Mouse (Mus musculus) kidney, adult 2 months (tissue): ENCODE results near the gene Senp6. TPM values are rescaled to one million over a fixed set of nuclear protein-coding genes. Genes with fewer than 3 reads are reported as not detected.
"Not testable (repeated sequence)": the region's sequence is repeated elsewhere in the genome, so short reads cannot be mapped to it uniquely, and the experiment has no call there.

ENCODE experiments used
- DNase-seq: peaks from one replicate; pipeline ENCODE4 v3.0.0; 2021
- H3K27ac ChIP-seq: fragments of 200-500 bp; 2 replicates; pipeline ENCODE4 v1.5.1; 2012; ENCODE audit warnings: low read depth, low read length, control low read depth, inconsistent platforms; ENCODE audit not compliant: insufficient read depth
- H3K27me3 ChIP-seq: fragments of 200-500 bp; replicated peaks from 2 replicates; pipeline ENCODE4 v1.6.1; 2012; ENCODE audit warnings: mild to moderate bottlenecking, moderate library complexity, low read length, inconsistent platforms; ENCODE audit not compliant: control insufficient read depth, insufficient read depth
- H3K36me3 ChIP-seq: fragments of 200-500 bp; 2 replicates; pipeline ENCODE4 v1.6.1; 2012; ENCODE audit warnings: mild to moderate bottlenecking, moderate library complexity, low read length, inconsistent platforms; ENCODE audit not compliant: control insufficient read depth, insufficient read depth
- H3K4me1 ChIP-seq: fragments of 200-500 bp; 2 replicates; pipeline ENCODE4 v1.6.1; 2011; ENCODE audit warnings: low read length; ENCODE audit not compliant: control insufficient read depth, insufficient read depth
- H3K4me3 ChIP-seq: fragments of 200-500 bp; 2 replicates; pipeline ENCODE4 v1.5.1; 2011; ENCODE audit warnings: mild to moderate bottlenecking, low read depth, low read length, control low read depth; ENCODE audit not compliant: insufficient read depth
- CTCF ChIP-seq: fragments of 200-500 bp; conservative IDR thresholded peaks from 2 replicates; pipeline ENCODE4 v1.5.1; 2011; ENCODE audit warnings: low read depth, mild to moderate bottlenecking, control low read depth, low read length, moderate library complexity, mixed read lengths; ENCODE audit not compliant: insufficient read depth, insufficient read length
- POLR2A ChIP-seq: fragments of 200-500 bp; IDR thresholded peaks from one replicate; pipeline ENCODE4 v1.6.1; 2011; ENCODE audit warnings: low read depth, low read length, control low read depth
- whole genome bisulfite sequencing: fragments of 180-500 bp; shearing (Covaris S2); methylation state at CpG from one replicate; pipeline ENCODE4 v1.1.7; 2018; 5-methylcytosine and 5-hydroxymethylcytosine counted together
- polyA plus RNA-seq: library from polyadenylated mRNA; depleted of rRNA; stranded (reverse); fragments of >200 nt; gene quantifications from 2 replicates; pipeline ENCODE4 v1.2.3, GENCODE M21; 2012

The Senp6 gene
- polyA plus RNA-seq, 1 experiment, result 23.9 TPM

- WGBS, result 85% methylated on average over 13 of the region's 13 CpGs
- Histone ChIP-seq H3K27ac (no peak overlapping the region), H3K4me1 (no peaks in the 10 kb centered on the region), H3K4me3 (no peak overlapping the region), H3K27me3 (no peaks in the 10 kb centered on the region), H3K36me3 (no peaks in the 10 kb centered on the region)
- TF ChIP-seq CTCF (no peak), POLR2A (no peak)
- no peak for DNase-seq
These were observed 29.3 kb upstream of the Senp6 start for GRCm38 (mm10) chr9:80037262-80037996.

GRCm38 (mm10) chr9:80037997-80038383, 28.7 kb upstream of the Senp6 start:
- no peaks in the 10 kb centered on the region for H3K4me1 ChIP-seq
- H3K27me3 ChIP-seq, result no peaks in the 10 kb centered on the region
- H3K36me3 ChIP-seq, result no peaks in the 10 kb centered on the region
- H3K4me3 ChIP-seq, result no peak overlapping the region
- no peak for TF ChIP-seq CTCF
- no peak for TF ChIP-seq POLR2A
- no peak for DNase-seq
- no peak overlapping the region for H3K27ac ChIP-seq

GRCm38 (mm10) chr9:80039296-80039815, 27.3 kb upstream of the Senp6 start:
- no peaks in the 10 kb centered on the region for H3K27me3 ChIP-seq
- TF ChIP-seq CTCF (no peak), POLR2A (no peak)
- H3K4me1 ChIP-seq, result no peaks in the 10 kb centered on the region
- H3K36me3 ChIP-seq, result no peaks in the 10 kb centered on the region
- DNase-seq, result no peak
- WGBS, result 40% methylated on average over 2 of the region's 2 CpGs
- H3K27ac ChIP-seq, result no peak overlapping the region
- no peak overlapping the region for H3K4me3 ChIP-seq

GRCm38 (mm10) chr9:80044301-80044700, 22.4 kb upstream of the Senp6 start:
- not testable (repeated sequence) for DNase-seq, H3K27ac ChIP-seq, H3K4me1 ChIP-seq, H3K4me3 ChIP-seq, H3K36me3 ChIP-seq, H3K27me3 ChIP-seq
- WGBS, result 85% methylated on average over 4 of the region's 4 CpGs

- H3K4me1 ChIP-seq, H3K4me3 ChIP-seq, DNase-seq, H3K27ac ChIP-seq, H3K36me3 ChIP-seq, H3K27me3 ChIP-seq: not testable (repeated sequence)
- 58% methylated on average over 5 of the region's 5 CpGs for WGBS
These were observed 17.4 kb upstream of the Senp6 start for GRCm38 (mm10) chr9:80049271-80049670.

GRCm38 (mm10) chr9:80052951-80053350, 13.8 kb upstream of the Senp6 start:
- TF ChIP-seq CTCF (no peak), POLR2A (no peak)
- Histone ChIP-seq H3K27me3 (no peaks in the 10 kb centered on the region), H3K36me3 (no peaks in the 10 kb centered on the region), H3K4me1 (no peaks in the 10 kb centered on the region), H3K27ac (no peak overlapping the region), H3K4me3 (no peak overlapping the region)
- DNase-seq, result no peak
- WGBS, result 90% methylated on average over 5 of the region's 5 CpGs

GRCm38 (mm10) chr9:80057690-80058089, 9.0 kb upstream of the Senp6 start:
- no peak for DNase-seq
- TF ChIP-seq CTCF, result no peak
- TF ChIP-seq POLR2A, result no peak
- 81% methylated on average over 2 of the region's 2 CpGs for WGBS

GRCm38 (mm10) chr9:80065495-80065894, 1.2 kb upstream of the Senp6 start:
- not testable (repeated sequence) for H3K4me3 ChIP-seq, H3K4me1 ChIP-seq, H3K27ac ChIP-seq, H3K36me3 ChIP-seq, H3K27me3 ChIP-seq
- 68% methylated on average over 2 of the region's 2 CpGs for WGBS
- peak; percentile 35 for DNase-seq

More at GRCm38 (mm10) chr9:80057690-80058089, 9.0 kb upstream of the Senp6 start:
- no peaks in the 10 kb centered on the region for H3K4me1 ChIP-seq
- no peak overlapping the region for H3K27ac ChIP-seq
- no peaks in the 10 kb centered on the region for H3K27me3 ChIP-seq
- H3K36me3 ChIP-seq, result no peaks in the 10 kb centered on the region
- no peak overlapping the region for H3K4me3 ChIP-seq
